Mouse (Mus musculus): ENCODE results near the gene Klhl35. TPM values are rescaled to one million over a fixed set of nuclear protein-coding genes. Genes with fewer than 3 reads are reported as not detected.

The Klhl35 gene
- total RNA-seq, 2 experiments from 2014 or later: 0.99 to 1.2 TPM

- DNase-seq: no peak
These were observed 12.9 kb upstream of the Klhl35 start for GRCm38 (mm10) chr7:99452859-99453258.

- no peak for DNase-seq
These were observed 11.8 kb upstream of the Klhl35 start for GRCm38 (mm10) chr7:99454044-99454443.

DNA sequence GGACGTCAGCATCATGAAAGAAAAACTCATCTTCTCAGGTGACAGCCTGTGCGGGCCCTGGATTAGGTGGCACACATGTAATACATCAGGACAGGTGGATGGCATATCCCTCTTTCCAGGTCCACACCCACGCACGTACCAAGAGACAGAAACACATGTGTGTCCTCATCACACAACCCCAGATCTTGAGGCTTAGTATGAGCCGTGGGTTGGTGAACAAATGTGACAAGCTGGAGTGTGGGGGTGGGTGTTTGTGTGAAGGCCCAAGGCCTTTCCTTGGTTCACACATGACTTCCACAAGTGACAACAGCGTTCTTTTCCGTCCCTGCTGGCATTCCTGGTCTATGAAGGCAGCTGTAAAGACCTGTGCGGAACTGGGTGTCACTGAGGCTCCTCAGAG, 7.0 kb upstream of the Klhl35 start:
- DNase-seq: no peak

- DNase-seq: no peak
These were observed 5.7 kb upstream of the Klhl35 start for GRCm38 (mm10) chr7:99459888-99460652.

- DNase-seq: no peak
These were observed 2.7 kb upstream of the Klhl35 start for GRCm38 (mm10) chr7:99463120-99463519.

- DNase-seq: peak; percentile 63
These were observed 2.1 kb downstream of the Klhl35 start for GRCm38 (mm10) chr7:99467916-99468282.

- peak; percentile 79 for DNase-seq
These were observed 2.7 kb downstream of the Klhl35 start for GRCm38 (mm10) chr7:99468283-99469132.

GRCm38 (mm10) chr7:99469680-99470405, 4.0 kb downstream of the Klhl35 start:
- DNase-seq: peak; percentile 28

GRCm38 (mm10) chr7:99471578-99471977, 5.8 kb downstream of the Klhl35 start:
- no peak for DNase-seq

- DNase-seq: peak; percentile 57
These were observed 8.0 kb downstream of the Klhl35 start for GRCm38 (mm10) chr7:99473638-99474407.

DNA sequence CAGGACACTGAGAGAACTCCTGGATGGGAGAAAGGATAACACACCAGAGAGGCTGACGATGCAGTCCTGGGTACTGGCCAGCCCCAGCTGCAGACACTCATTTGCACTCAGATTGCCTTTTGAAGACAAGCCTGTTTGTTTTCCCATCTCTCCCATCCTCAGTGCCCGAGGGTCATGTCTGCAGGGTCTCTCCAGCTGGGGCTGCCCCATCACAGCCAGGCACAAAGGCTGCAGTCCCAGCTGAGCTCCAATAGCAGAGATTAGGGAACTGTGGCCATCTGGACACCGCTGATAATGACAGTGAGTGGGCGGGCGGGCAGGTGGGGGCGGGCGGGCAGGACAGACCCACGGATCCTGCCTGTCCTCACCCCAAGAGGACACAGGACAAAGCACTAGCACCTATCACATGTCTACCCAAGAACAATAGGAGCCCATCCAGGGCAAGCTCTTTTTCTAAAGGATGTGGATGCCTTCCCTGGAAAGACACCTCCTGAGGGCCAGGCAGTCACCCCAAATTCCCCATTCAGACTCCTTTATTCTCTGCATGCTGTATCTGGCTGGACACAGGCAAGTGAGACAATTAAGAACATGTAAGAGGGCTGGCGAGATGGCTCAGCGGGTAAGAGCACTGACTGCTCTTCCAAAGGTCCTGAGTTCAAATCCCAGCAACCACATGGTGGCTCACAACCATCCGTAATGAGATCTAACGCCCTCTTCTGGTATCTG, 9.2 kb downstream of the Klhl35 start:
- DNase-seq: no peak

DNA sequence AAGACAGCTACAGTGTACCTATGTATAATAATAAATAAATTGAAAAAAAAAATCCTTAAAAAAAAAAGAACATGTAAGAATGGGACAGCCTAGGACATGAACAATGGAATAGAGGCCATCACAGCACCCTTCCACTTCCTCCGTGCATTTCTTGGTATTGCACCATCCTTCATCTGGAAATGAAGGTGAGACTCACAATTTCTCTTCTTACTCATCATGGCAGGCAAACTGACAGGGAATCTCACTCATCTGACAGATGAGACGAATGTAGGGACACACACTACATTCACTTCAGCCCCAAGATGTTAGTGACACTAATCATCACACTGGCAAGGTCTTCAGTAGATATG, 9.7 kb downstream of the Klhl35 start:
- DNase-seq: no peak

DNA sequence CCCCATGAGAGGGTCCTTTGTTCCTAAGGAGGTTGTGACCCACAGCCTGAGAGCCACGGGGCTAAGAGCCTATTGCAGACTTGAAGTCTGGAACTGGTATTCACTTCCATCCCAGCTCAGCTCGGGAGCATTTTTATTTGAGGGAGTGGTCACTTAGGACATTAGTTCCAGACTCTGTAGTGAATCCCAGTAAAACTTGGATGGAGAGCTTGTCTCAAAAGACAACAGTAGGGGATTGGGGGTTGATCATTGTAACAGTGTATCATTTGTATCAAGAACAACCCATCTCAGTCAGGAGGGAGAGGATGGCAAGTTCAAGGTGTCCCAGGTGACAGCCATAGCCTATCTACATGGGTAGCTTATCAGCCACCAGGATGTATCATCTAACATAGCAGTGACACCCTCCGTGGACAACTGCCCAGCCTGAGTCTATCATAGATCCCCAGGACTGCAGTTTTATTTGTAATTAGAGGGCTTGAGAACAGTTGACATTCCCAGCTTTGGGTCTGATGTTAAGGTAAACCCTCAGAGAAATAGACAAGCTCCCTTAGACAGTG, 10.8 kb downstream of the Klhl35 start:
- no peak for DNase-seq

DNA sequence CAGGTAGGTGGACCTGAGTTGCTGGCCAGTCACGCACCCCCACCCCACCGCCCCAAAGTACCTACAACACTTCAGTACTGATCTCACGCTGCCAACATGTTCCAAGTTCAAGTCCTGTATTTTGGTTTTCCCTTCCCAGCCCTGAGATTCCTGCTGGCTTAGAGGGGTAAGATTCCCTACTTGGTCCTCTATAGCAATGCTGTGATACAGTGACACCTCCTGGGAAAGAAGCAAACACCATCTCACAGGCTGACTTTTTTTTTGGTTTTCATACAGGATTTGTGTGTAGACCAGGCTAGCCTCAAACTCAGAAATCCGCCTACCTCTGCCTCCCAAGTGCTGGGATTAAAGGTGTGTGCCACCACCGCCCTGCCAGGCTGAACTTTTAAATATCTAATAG, 11.4 kb downstream of the Klhl35 start:
- DNase-seq: no peak

DNA sequence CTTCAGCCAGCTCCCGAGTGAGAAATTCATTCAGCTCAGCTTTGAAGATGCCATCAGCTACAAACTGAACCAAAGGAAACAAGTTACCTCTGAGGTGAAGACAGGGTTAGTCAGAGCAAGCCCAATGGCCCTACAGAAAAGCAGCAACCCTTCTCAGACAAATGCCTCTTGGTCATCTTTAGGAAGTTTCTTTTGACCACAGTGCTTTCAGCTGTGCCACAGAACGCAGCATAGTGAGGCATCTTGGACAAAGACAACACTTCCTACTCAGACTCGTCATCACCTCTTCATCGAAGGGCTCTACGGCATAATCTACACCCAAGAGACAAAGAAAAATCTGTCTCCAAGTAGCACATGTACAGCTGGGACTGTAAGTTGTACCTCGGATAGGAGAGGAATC, 16.8 kb downstream of the Klhl35 start:
- DNase-seq: no peak

DNA sequence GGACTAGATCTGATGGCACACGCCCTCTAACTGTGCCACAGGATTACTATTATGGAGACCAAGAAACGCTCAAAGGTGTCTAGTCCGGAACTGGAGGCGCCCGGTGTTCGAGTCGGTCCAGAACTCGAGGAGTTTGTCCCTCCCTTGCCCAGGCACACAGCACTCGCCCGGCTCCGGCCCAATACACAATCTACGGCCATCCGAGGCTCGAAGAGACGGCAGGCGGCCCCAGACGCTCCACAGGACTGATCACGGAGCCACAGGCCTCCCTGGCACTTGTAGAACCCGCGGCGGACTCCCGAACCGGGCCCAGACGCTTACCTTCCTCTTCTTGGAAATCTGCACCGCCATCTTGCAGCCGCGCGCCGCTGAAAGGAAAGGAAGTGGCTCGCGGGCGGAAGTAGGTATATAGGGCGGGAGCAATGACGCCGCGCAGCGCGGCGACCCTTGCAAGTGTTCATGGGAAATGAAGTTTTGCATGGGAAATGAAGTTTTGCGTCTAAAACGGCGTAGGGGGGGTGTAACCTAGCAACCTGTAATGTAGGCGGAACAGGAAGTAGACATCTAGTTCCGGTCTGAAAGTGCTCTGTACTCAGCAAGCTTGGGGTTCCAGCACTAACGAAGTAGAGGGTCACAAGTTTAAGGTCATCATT, 17.6 kb downstream of the Klhl35 start, which contains the start of gene Rps3:
Gene Rps3, minus strand, starts transcription at position 468 of the 653 bp plus-strand sequence.
- DNase-seq: peak; percentile 95

DNA sequence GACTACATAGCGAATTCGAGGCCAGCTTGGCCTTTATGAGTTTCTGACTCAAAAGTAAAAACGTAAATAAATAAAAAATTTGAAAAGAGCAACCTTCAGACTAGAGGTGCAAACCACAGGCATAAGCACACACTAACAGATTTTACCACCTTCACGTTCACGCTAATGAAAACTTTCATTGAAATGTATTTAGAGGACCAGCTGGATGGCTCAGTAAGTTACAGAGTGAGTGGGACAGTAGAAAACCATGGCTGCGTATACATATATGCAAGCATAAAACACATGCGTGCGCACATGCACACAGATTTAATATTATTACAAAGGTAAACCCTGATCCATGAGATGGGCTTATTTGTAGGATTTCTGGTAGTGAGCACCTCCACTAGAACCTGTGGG, 18.1 kb downstream of the Klhl35 start:
- no peak for DNase-seq

- no peak for DNase-seq
These were observed 18.9 kb downstream of the Klhl35 start for GRCm38 (mm10) chr7:99484679-99485078.

DNA sequence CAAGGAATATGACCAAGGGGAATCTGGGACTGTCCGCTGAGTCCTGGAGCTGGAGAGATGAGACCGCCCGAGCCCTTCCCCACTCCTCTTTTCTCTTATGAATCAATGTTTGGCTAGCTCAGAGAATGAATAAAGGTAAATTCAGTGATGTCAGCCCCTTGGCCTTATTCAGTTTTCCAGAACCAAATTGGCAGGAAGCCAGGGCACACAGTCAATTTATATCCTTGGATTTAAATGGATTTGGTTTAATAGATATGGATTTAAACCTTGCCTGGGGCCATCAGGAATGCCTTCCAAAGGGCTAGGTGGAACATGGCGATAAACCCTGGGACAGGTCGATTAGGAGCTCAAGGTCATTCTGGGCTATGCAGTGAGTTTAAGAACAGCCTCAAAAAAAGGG, 23.9 kb downstream of the Klhl35 start:
- DNase-seq: no peak

GRCm38 (mm10) chr7:99499128-99499527, 33.3 kb downstream of the Klhl35 start:
- peak; percentile 27 for DNase-seq
